Mouse (Mus musculus) intestine, postnatal 0 days (tissue): Measurements from ENCODE around the gene Cilp. TPM values are rescaled to one million over a fixed set of nuclear protein-coding genes. Genes with fewer than 3 reads are reported as not detected.
A peak's percentile ranks its signal among the peaks of the same experiment; 100 is the strongest.

Experiments
- ATAC-seq: fragments of 200-750 bp; cut with Nextera tagmentation; 2 replicates; pipeline ENCODE4 v1.8.0; 2017; ENCODE audit warnings: mild to moderate bottlenecking, moderate TSS enrichment, moderate library complexity
- H3K27ac ChIP-seq: fragments of 300-500 bp; sonication (generic); 2 replicates; pipeline ENCODE4 v1.5.1; 2014; ENCODE audit warnings: mild to moderate bottlenecking, low read depth, low read length, moderate library complexity
- H3K27me3 ChIP-seq: fragments of 300-500 bp; sonication (generic); replicated peaks from 2 replicates; pipeline ENCODE4 v1.6.1; 2014; ENCODE audit warnings: low read length, mixed read lengths; ENCODE audit not compliant: control insufficient read depth, insufficient read depth
- H3K36me3 ChIP-seq: fragments of 300-500 bp; sonication (generic); 2 replicates; pipeline ENCODE4 v1.6.1; 2014; ENCODE audit warnings: mild to moderate bottlenecking, moderate library complexity; ENCODE audit not compliant: control insufficient read depth, insufficient read depth
- H3K4me1 ChIP-seq: fragments of 300-500 bp; sonication (generic); replicated peaks from 2 replicates; pipeline ENCODE4 v1.6.1; 2014; ENCODE audit warnings: antibody characterized with exemption, low read length, mixed read lengths; ENCODE audit not compliant: control insufficient read depth, insufficient read depth
- H3K4me2 ChIP-seq: fragments of 300-500 bp; sonication (generic); replicated peaks from 2 replicates; pipeline ENCODE4 v1.6.1; 2014; ENCODE audit warnings: low read depth, mild to moderate bottlenecking, moderate library complexity
- H3K4me3 ChIP-seq: fragments of 300-500 bp; sonication (generic); 2 replicates; pipeline ENCODE4 v1.5.1; 2014; ENCODE audit warnings: low read depth, low read length
- H3K9ac ChIP-seq: fragments of 300-500 bp; sonication (generic); 2 replicates; pipeline ENCODE4 v1.6.1; 2014; ENCODE audit warnings: mild to moderate bottlenecking, low read depth, low read length
- H3K9me3 ChIP-seq: fragments of 300-500 bp; sonication (generic); 2 replicates; pipeline ENCODE4 v1.6.1; 2016; ENCODE audit warnings: mixed run types; ENCODE audit not compliant: control insufficient read depth
- CTCF ChIP-seq: sonication (generic); IDR thresholded peaks from 2 replicates; pipeline ENCODE4 v1.5.1; 2016; ENCODE audit warnings: low read depth, mild to moderate bottlenecking, control low read depth, antibody characterized with exemption, moderate library complexity
- WGBS: fragments of 180-500 bp; shearing (Covaris S2); extraction: QIAGEN DNeasy Blood & Tissue Kit; methylation state at CpG from one replicate; pipeline ENCODE4 v1.1.7; 2014; 5-methylcytosine and 5-hydroxymethylcytosine counted together
- polyA plus RNA-seq: library from polyadenylated mRNA; unstranded; fragments of >200 nt; fragmentation: Nextera tagmentation; extraction: Ambion mirVana; gene quantifications from 2 replicates; pipeline ENCODE4 v1.2.1, GENCODE M21; 2015

The Cilp gene
- polyA plus RNA-seq, 1 experiment from 2014 or later = 0.43 TPM

DNA sequence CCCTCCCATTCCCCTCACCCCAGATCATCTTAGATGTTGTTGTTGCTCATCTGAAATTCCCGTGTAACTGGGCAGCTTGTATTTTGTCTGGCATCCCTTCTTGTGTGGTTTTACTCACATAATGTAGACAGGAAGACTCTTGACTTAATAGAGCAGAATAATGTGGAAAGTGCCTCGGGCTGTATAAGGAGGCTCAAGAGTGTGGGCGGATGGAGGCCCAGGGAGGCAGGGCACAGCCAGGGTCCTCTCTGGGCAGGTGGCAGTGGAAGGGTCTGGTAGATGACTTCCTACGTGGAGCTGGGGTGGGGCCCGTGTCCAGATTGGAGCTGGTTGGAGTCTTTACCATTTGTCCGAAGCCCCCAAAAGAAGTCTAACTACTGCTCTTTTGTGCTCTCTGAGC is 41.1 kb upstream of the Cilp start:
- no peak overlapping the region for H3K9ac ChIP-seq
- TF ChIP-seq CTCF = no peak
- no peaks in the 10 kb centered on the region for H3K9me3 ChIP-seq
- WGBS = 80% methylated on average over 6 of the region's 6 CpGs
- H3K4me3 ChIP-seq = no peak overlapping the region
- ATAC-seq = no peak
- H3K36me3 ChIP-seq = peaks cover 17% of the 10 kb centered on the region; the same call in 1 of the 2 replicates
- no peaks in the 10 kb centered on the region for H3K4me1 ChIP-seq
- H3K27ac ChIP-seq = no peak overlapping the region
- H3K27me3 ChIP-seq = no peaks in the 10 kb centered on the region
- no peak overlapping the region for H3K4me2 ChIP-seq

- H3K9ac ChIP-seq = no peak overlapping the region
- ATAC-seq = no peak
- H3K4me3 ChIP-seq = no peak overlapping the region
- no peak overlapping the region for H3K4me2 ChIP-seq
- H3K4me1 ChIP-seq = no peaks in the 10 kb centered on the region
- H3K36me3 ChIP-seq = peaks cover 25% of the 10 kb centered on the region
- 43% methylated on average over 4 of the region's 4 CpGs for WGBS
- H3K9me3 ChIP-seq = no peaks in the 10 kb centered on the region
- no peaks in the 10 kb centered on the region for H3K27me3 ChIP-seq
- peak; percentile 73 for TF ChIP-seq CTCF
- no peak overlapping the region for H3K27ac ChIP-seq
Measured at GRCm38 (mm10) chr9:65225795-65226194, 39.2 kb upstream of the Cilp start.

- Histone ChIP-seq H3K4me3 (no peak overlapping the region), H3K9me3 (no peaks in the 10 kb centered on the region), H3K27me3 (no peaks in the 10 kb centered on the region), H3K4me1 (no peaks in the 10 kb centered on the region), H3K27ac (no peak overlapping the region), H3K4me2 (no peak overlapping the region), H3K36me3 (peaks cover 46% of the 10 kb centered on the region), H3K9ac (no peak overlapping the region)
- WGBS = 76% methylated on average over 6 of the region's 6 CpGs
- peak; percentile 50 for TF ChIP-seq CTCF
- no peak; the same call in 1 of the 2 replicates for ATAC-seq
Measured at GRCm38 (mm10) chr9:65230250-65230649, 34.7 kb upstream of the Cilp start.

DNA sequence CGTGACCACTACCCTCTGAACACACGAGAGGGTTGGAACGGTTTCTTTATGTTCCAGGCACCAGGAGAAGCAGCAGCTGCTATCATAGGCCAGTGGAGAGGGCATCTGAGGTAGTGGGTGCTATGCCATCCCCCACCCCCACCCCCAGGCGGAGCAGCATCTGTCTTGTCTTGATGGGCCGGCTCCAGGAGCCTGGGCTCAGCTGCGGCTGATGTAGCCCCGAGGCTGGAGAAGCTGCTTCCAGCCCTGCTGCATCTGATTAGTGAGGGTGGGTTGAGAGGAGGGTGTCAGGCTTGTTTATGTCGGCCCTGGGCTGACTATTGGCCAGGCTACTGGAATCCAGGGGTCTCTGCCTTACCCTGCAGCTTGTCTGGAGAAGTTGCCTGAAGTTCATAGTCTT is 33.7 kb upstream of the Cilp start:
- H3K9me3 ChIP-seq = no peaks in the 10 kb centered on the region
- TF ChIP-seq CTCF = no peak
- H3K4me1 ChIP-seq = no peaks in the 10 kb centered on the region
- H3K4me3 ChIP-seq = no peak overlapping the region
- H3K4me2 ChIP-seq = no peak overlapping the region
- H3K36me3 ChIP-seq = peaks cover 45% of the 10 kb centered on the region
- no peaks in the 10 kb centered on the region for H3K27me3 ChIP-seq
- no peak overlapping the region for H3K9ac ChIP-seq
- WGBS = 76% methylated on average over 8 of the region's 8 CpGs
- no peak for ATAC-seq
- no peak overlapping the region for H3K27ac ChIP-seq

- Histone ChIP-seq H3K4me1 (no peaks in the 10 kb centered on the region), H3K27ac (no peak overlapping the region), H3K9me3 (no peaks in the 10 kb centered on the region), H3K4me3 (no peak overlapping the region), H3K9ac (no peak overlapping the region), H3K36me3 (peaks cover 52% of the 10 kb centered on the region), H3K27me3 (no peaks in the 10 kb centered on the region), H3K4me2 (no peak overlapping the region)
- no peak for TF ChIP-seq CTCF
- 85% methylated on average over 9 of the region's 9 CpGs for WGBS
- no peak for ATAC-seq
Measured at GRCm38 (mm10) chr9:65233243-65233985, 31.6 kb upstream of the Cilp start.

DNA sequence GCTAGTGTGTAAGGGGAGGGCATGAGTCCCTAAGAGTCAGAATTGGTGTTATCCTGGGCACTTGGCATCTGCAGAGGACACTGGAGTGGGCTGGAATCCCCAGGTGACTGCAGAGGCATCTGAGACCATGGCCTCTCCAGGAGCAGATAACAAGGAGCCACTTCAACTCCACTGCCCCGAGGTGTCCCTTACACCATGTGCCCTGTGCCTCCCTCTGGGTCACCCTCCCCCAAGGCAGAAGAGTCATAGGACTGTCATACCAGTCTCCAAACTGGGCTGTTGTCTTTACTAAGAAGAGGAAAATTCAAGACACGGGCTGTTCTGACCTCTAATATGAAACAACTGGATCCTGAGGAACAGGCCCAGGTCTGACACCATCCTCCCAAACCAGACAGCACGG is 30.2 kb upstream of the Cilp start:
- no peaks in the 10 kb centered on the region for H3K9me3 ChIP-seq
- H3K27ac ChIP-seq = no peak overlapping the region
- no peak overlapping the region for H3K4me2 ChIP-seq
- no peaks in the 10 kb centered on the region for H3K27me3 ChIP-seq
- no peak for TF ChIP-seq CTCF
- no peak overlapping the region for H3K4me3 ChIP-seq
- H3K4me1 ChIP-seq = no peaks in the 10 kb centered on the region
- ATAC-seq = no peak
- H3K36me3 ChIP-seq = peaks cover 56% of the 10 kb centered on the region
- H3K9ac ChIP-seq = no peak overlapping the region
- WGBS = 69% methylated on average over 3 of the region's 3 CpGs

- H3K27me3 ChIP-seq = no peaks in the 10 kb centered on the region
- no peak overlapping the region for H3K27ac ChIP-seq
- no peaks in the 10 kb centered on the region for H3K9me3 ChIP-seq
- no peak overlapping the region for H3K4me3 ChIP-seq
- H3K4me2 ChIP-seq = no peak overlapping the region
- H3K4me1 ChIP-seq = no peaks in the 10 kb centered on the region
- H3K36me3 ChIP-seq = peaks cover 50% of the 10 kb centered on the region
- no peak for TF ChIP-seq CTCF
- WGBS = 37% methylated on average over 1 of the region's 1 CpGs
- H3K9ac ChIP-seq = no peak overlapping the region
- ATAC-seq = no peak
Measured at GRCm38 (mm10) chr9:65235601-65236000, 29.4 kb upstream of the Cilp start.
